Mouse (Mus musculus) heart, adult 11 months (tissue): ENCODE measurements at regions not wholly inside any gene's neighbourhood (a gene's known extent, or its start where the extent isn't known, plus 50 kb on each side); places are given as distances from the start of the nearest gene placed in this dataset.

Experiments
- DNase-seq: peaks from one replicate; pipeline ENCODE4 v3.0.0; 2022

GRCm38 (mm10) chr12:77135067-77135466 is 102.9 kb upstream of the Fut8 start:
- DNase-seq: no peak

GRCm38 (mm10) chr12:77134306-77135010 is 103.5 kb upstream of the Fut8 start:
- DNase-seq: no peak

GRCm38 (mm10) chr12:77133465-77134305 is 104.2 kb upstream of the Fut8 start:
- DNase-seq: peak; percentile 82

GRCm38 (mm10) chr12:77131328-77131727 is 106.6 kb upstream of the Fut8 start:
- DNase-seq: no peak

GRCm38 (mm10) chr12:77130526-77130925 is 107.4 kb upstream of the Fut8 start:
- DNase-seq: no peak

GRCm38 (mm10) chr12:77124267-77124666 is 113.7 kb upstream of the Fut8 start:
- DNase-seq: no peak

GRCm38 (mm10) chr12:77113516-77113915 is 124.4 kb upstream of the Fut8 start:
- no peak for DNase-seq

- DNase-seq: no peak
Measured at GRCm38 (mm10) chr12:77112133-77112532, 125.8 kb upstream of the Fut8 start.

- no peak for DNase-seq
Measured at GRCm38 (mm10) chr12:77107251-77107650, 130.7 kb upstream of the Fut8 start.

- DNase-seq: peak; percentile 55
Measured at GRCm38 (mm10) chr12:77105887-77106600, 131.9 kb upstream of the Fut8 start.

- no peak for DNase-seq
Measured at GRCm38 (mm10) chr12:77100482-77100881, 137.4 kb upstream of the Fut8 start.

GRCm38 (mm10) chr12:77099521-77099920 is 137.5 kb upstream of the Max start:
- DNase-seq: peak; percentile 77

GRCm38 (mm10) chr12:77098821-77099220 is 136.8 kb upstream of the Max start:
- DNase-seq: peak; percentile 45

- DNase-seq: no peak
Measured at GRCm38 (mm10) chr12:77097831-77098230, 135.8 kb upstream of the Max start.

- peak; percentile 53 for DNase-seq
Measured at GRCm38 (mm10) chr12:77096461-77096860, 134.5 kb upstream of the Max start.

GRCm38 (mm10) chr12:77094999-77095915 is 133.3 kb upstream of the Max start:
- DNase-seq: peak; percentile 63

- DNase-seq: peak; percentile 40
Measured at GRCm38 (mm10) chr12:77094168-77094567, 132.2 kb upstream of the Max start.

GRCm38 (mm10) chr12:77092741-77093140 is 130.7 kb upstream of the Max start:
- DNase-seq: peak; percentile 66

- peak; percentile 18 for DNase-seq
Measured at GRCm38 (mm10) chr12:77092143-77092542, 130.1 kb upstream of the Max start.

- peak; percentile 18 for DNase-seq
Measured at GRCm38 (mm10) chr12:77091700-77092099, 129.7 kb upstream of the Max start.

GRCm38 (mm10) chr12:77090525-77090924 is 128.5 kb upstream of the Max start:
- DNase-seq: peak; percentile 30

- peak; percentile 89 for DNase-seq
Measured at GRCm38 (mm10) chr12:77089624-77090278, 127.8 kb upstream of the Max start.
